Mouse (Mus musculus) erythroblast, embryonic 14.5 days (primary cell): ENCODE measurements around the gene Tbxas1. TPM values are rescaled to one million over a fixed set of nuclear protein-coding genes. Genes with fewer than 3 reads are reported as not detected.
A peak's percentile ranks its signal among the peaks of the same experiment; 100 is the strongest.

Source experiments
- H3K27me3 ChIP-seq: 2 replicates; pipeline ENCODE4 v1.6.1; 2012; ENCODE audit warnings: inconsistent platforms; ENCODE audit not compliant: control insufficient read depth
- H3K36me3 ChIP-seq: 2 replicates; pipeline ENCODE4 v1.6.1; 2012; ENCODE audit warnings: mild to moderate bottlenecking, inconsistent platforms; ENCODE audit not compliant: control insufficient read depth
- H3K4me1 ChIP-seq: 2 replicates; pipeline ENCODE4 v1.6.1; 2012; ENCODE audit warnings: inconsistent platforms; ENCODE audit not compliant: control insufficient read depth
- H3K4me3 ChIP-seq: replicated peaks from 2 replicates; pipeline ENCODE3; 2012; ENCODE audit warnings: moderate library complexity, mild to moderate bottlenecking, inconsistent platforms
- H3K9me3 ChIP-seq: 2 replicates; pipeline ENCODE4 v1.6.1; 2012; ENCODE audit warnings: low read length, inconsistent platforms, mixed read lengths; ENCODE audit not compliant: control insufficient read depth
- GATA1 ChIP-seq: IDR thresholded peaks from 2 replicates; pipeline ENCODE4 v1.6.1; 2012; ENCODE audit warnings: low read length, inconsistent platforms, mixed read lengths
- TAL1 ChIP-seq: IDR thresholded peaks from 3 replicates; pipeline ENCODE4 v1.6.1; 2012; ENCODE audit warnings: low read length, inconsistent platforms, mixed read lengths
- polyA plus RNA-seq: library from polyadenylated mRNA; stranded (reverse); fragments of >175 nt; gene quantifications from 2 replicates; pipeline ENCODE4 v1.2.3, GENCODE M21; 2012

The Tbxas1 gene
- polyA plus RNA-seq, 1 experiment = 0.19 TPM

GRCm38 (mm10) chr6:38877674-38878073 is 2.5 kb downstream of the Tbxas1 start:
- peak overlapping the region; percentile 89 for H3K4me3 ChIP-seq
- H3K36me3 ChIP-seq = peaks cover 34% of the 10 kb centered on the region
- peaks cover 50% of the 10 kb centered on the region for H3K27me3 ChIP-seq
- TF ChIP-seq TAL1 (no peak), GATA1 (no peak)
- H3K9me3 ChIP-seq = no peaks in the 10 kb centered on the region
- peaks cover 65% of the 10 kb centered on the region for H3K4me1 ChIP-seq

GRCm38 (mm10) chr6:38881468-38881867 is 6.3 kb downstream of the Tbxas1 start:
- TF ChIP-seq TAL1 = no peak
- no peak for TF ChIP-seq GATA1
- H3K36me3 ChIP-seq = peaks cover 21% of the 10 kb centered on the region
- no peaks in the 10 kb centered on the region for H3K9me3 ChIP-seq
- no peak overlapping the region for H3K4me3 ChIP-seq
- peaks cover 62% of the 10 kb centered on the region for H3K27me3 ChIP-seq
- H3K4me1 ChIP-seq = peaks cover 90% of the 10 kb centered on the region

- no peaks in the 10 kb centered on the region for H3K9me3 ChIP-seq
- peaks cover 62% of the 10 kb centered on the region for H3K27me3 ChIP-seq
- H3K4me1 ChIP-seq = peaks cover 87% of the 10 kb centered on the region
- no peak overlapping the region for H3K4me3 ChIP-seq
- no peak for TF ChIP-seq TAL1
- TF ChIP-seq GATA1 = no peak
- H3K36me3 ChIP-seq = peaks cover 21% of the 10 kb centered on the region
Observed at GRCm38 (mm10) chr6:38881975-38882374, 6.8 kb downstream of the Tbxas1 start.

GRCm38 (mm10) chr6:38882728-38883171 is 7.5 kb downstream of the Tbxas1 start:
- Histone ChIP-seq H3K36me3 (peaks cover 21% of the 10 kb centered on the region), H3K27me3 (peaks cover 57% of the 10 kb centered on the region), H3K4me3 (no peak overlapping the region), H3K9me3 (no peaks in the 10 kb centered on the region), H3K4me1 (peaks cover 84% of the 10 kb centered on the region)
- no peak for TF ChIP-seq TAL1
- no peak for TF ChIP-seq GATA1

- Histone ChIP-seq H3K9me3 (peaks cover 6% of the 10 kb centered on the region; the same call in 1 of the 2 replicates), H3K4me3 (no peak overlapping the region), H3K27me3 (peaks cover 39% of the 10 kb centered on the region), H3K4me1 (peaks cover 84% of the 10 kb centered on the region), H3K36me3 (peaks cover 22% of the 10 kb centered on the region)
- TF ChIP-seq TAL1 = no peak
- no peak for TF ChIP-seq GATA1
Observed at GRCm38 (mm10) chr6:38884482-38884881, 9.3 kb downstream of the Tbxas1 start.

- no peak for TF ChIP-seq GATA1
- TF ChIP-seq TAL1 = no peak
- Histone ChIP-seq H3K9me3 (peaks cover 6% of the 10 kb centered on the region; the same call in 1 of the 2 replicates), H3K4me3 (no peak overlapping the region), H3K27me3 (peaks cover 34% of the 10 kb centered on the region), H3K36me3 (peaks cover 21% of the 10 kb centered on the region), H3K4me1 (peaks cover 87% of the 10 kb centered on the region)
Observed at GRCm38 (mm10) chr6:38885132-38885531, 9.9 kb downstream of the Tbxas1 start.

GRCm38 (mm10) chr6:38887436-38887835 is 12.2 kb downstream of the Tbxas1 start:
- H3K4me3 ChIP-seq = no peak overlapping the region
- peaks cover 6% of the 10 kb centered on the region; the same call in 1 of the 2 replicates for H3K9me3 ChIP-seq
- H3K27me3 ChIP-seq = peaks cover 14% of the 10 kb centered on the region
- peaks cover 20% of the 10 kb centered on the region for H3K36me3 ChIP-seq
- H3K4me1 ChIP-seq = peaks cover 92% of the 10 kb centered on the region
- TF ChIP-seq TAL1 = no peak
- TF ChIP-seq GATA1 = no peak

- no peak overlapping the region for H3K4me3 ChIP-seq
- no peak for TF ChIP-seq TAL1
- H3K4me1 ChIP-seq = peaks cover 90% of the 10 kb centered on the region
Observed at GRCm38 (mm10) chr6:38889156-38889555, 14.0 kb downstream of the Tbxas1 start.

GRCm38 (mm10) chr6:38892017-38892416 is 16.8 kb downstream of the Tbxas1 start:
- peaks cover 6% of the 10 kb centered on the region; the same call in 1 of the 2 replicates for H3K9me3 ChIP-seq
- peaks cover 18% of the 10 kb centered on the region for H3K36me3 ChIP-seq
- peaks cover 4% of the 10 kb centered on the region; the same call in 1 of the 2 replicates for H3K27me3 ChIP-seq
- H3K4me1 ChIP-seq = peaks cover 91% of the 10 kb centered on the region
- H3K4me3 ChIP-seq = no peak overlapping the region
- TF ChIP-seq TAL1 = no peak
- TF ChIP-seq GATA1 = no peak

More at GRCm38 (mm10) chr6:38889156-38889555, 14.0 kb downstream of the Tbxas1 start:
- Histone ChIP-seq H3K36me3 (peaks cover 20% of the 10 kb centered on the region), H3K9me3 (peaks cover 6% of the 10 kb centered on the region; the same call in 1 of the 2 replicates), H3K27me3 (no peaks in the 10 kb centered on the region)

- Histone ChIP-seq H3K4me1 (peaks cover 94% of the 10 kb centered on the region), H3K4me3 (no peak overlapping the region), H3K36me3 (peaks cover 12% of the 10 kb centered on the region), H3K9me3 (peaks cover 6% of the 10 kb centered on the region; the same call in 1 of the 2 replicates), H3K27me3 (peaks cover 4% of the 10 kb centered on the region; the same call in 1 of the 2 replicates)
- TF ChIP-seq TAL1 = no peak
- no peak for TF ChIP-seq GATA1
Observed at GRCm38 (mm10) chr6:38893615-38894014, 18.4 kb downstream of the Tbxas1 start.
